Mouse (Mus musculus) MEL (cell line): ENCODE results near the gene Parp4. TPM values are rescaled to one million over a fixed set of nuclear protein-coding genes. Genes with fewer than 3 reads are reported as not detected.

Source experiments
- DNase-seq: peaks from one replicate; pipeline ENCODE4 v3.0.0; 2011; ENCODE audit warnings: low read depth, low spot score
- H3K27ac ChIP-seq: 2 replicates; pipeline ENCODE4 v1.5.1; 2012; ENCODE audit warnings: low read depth, mild to moderate bottlenecking, control low read depth, low read length, moderate library complexity; ENCODE audit not compliant: control insufficient read depth
- H3K27me3 ChIP-seq, 2 experiments: fragments of 150-350 bp in 1 of 2; sonication (generic) in 1 of 2; 2 replicates each; pipeline ENCODE4 v1.6.1; 2012; ENCODE audit warnings: low read length in 2 of 2, mild to moderate bottlenecking in 2 of 2, improper control_type of control experiment in 1 of 2, moderate library complexity in 1 of 2; ENCODE audit not compliant: insufficient read depth in 2 of 2, control insufficient read depth in 1 of 2
- H3K36me3 ChIP-seq, 2 experiments: 2 replicates each; pipeline ENCODE4 v1.6.1; 2012 to 2014; ENCODE audit warnings: low read length in 2 of 2, improper control_type of control experiment in 1 of 2, inconsistent platforms in 1 of 2, mild to moderate bottlenecking in 1 of 2; ENCODE audit not compliant: insufficient read depth in 2 of 2, control insufficient read depth in 1 of 2
- H3K4me1 ChIP-seq, 2 experiments: fragments of 150-350 bp in 1 of 2; sonication (generic) in 1 of 2; 2 replicates each; pipeline ENCODE4 v1.6.1; 2012; ENCODE audit warnings: low read length in 2 of 2, improper control_type of control experiment in 1 of 2, mild to moderate bottlenecking in 1 of 2; ENCODE audit not compliant: insufficient read depth in 2 of 2, control insufficient read depth in 1 of 2
- H3K4me3 ChIP-seq, 2 experiments: fragments of 150-350 bp in 1 of 2; sonication (generic) in 1 of 2; 2 replicates each; pipeline ENCODE4 v1.5.1; 2012; ENCODE audit warnings: low read depth in 2 of 2, low read length in 2 of 2, mild to moderate bottlenecking in 2 of 2, moderate library complexity in 2 of 2, control low read depth in 1 of 2, improper control_type of control experiment in 1 of 2; ENCODE audit not compliant: control insufficient read depth in 1 of 2, insufficient read depth in 1 of 2
- H3K79me2 ChIP-seq: 2 replicates; pipeline ENCODE4 v1.6.1; 2012; ENCODE audit warnings: mild to moderate bottlenecking, low read length, moderate library complexity; ENCODE audit not compliant: control insufficient read depth, poor library complexity, insufficient read depth
- H3K9ac ChIP-seq: 2 replicates; pipeline ENCODE4 v1.6.1; 2012; ENCODE audit warnings: low read depth, mild to moderate bottlenecking, control low read depth, low read length, moderate library complexity; ENCODE audit not compliant: control insufficient read depth, poor library complexity, severe bottlenecking
- H3K9me3 ChIP-seq: fragments of 150-350 bp; sonication (generic); replicated peaks from 2 replicates; pipeline ENCODE4 v1.6.1; 2012; ENCODE audit warnings: mild to moderate bottlenecking, low read length, improper control_type of control experiment, moderate library complexity; ENCODE audit not compliant: insufficient read depth
- ELF1 ChIP-seq: IDR thresholded peaks from 2 replicates; pipeline ENCODE4 v1.6.1; 2014; ENCODE audit warnings: low read depth, mild to moderate bottlenecking, inconsistent platforms, low read length, improper control_type of control experiment, moderate library complexity
- EP300 ChIP-seq, 2 experiments: IDR thresholded peaks; 2 replicates each; pipeline ENCODE4 v1.6.1; 2011; ENCODE audit warnings: improper control_type of control experiment in 2 of 2, low read length in 2 of 2, low read depth in 1 of 2, mild to moderate bottlenecking in 1 of 2
- GATA1 ChIP-seq: IDR thresholded peaks from 2 replicates; pipeline ENCODE4 v1.6.1; 2011; ENCODE audit warnings: low read depth, low read length, improper control_type of control experiment
- JUND ChIP-seq: IDR thresholded peaks from 2 replicates; pipeline ENCODE4 v1.6.1; 2011; ENCODE audit warnings: low read depth, mild to moderate bottlenecking, improper control_type of control experiment, low read length
- KAT2A ChIP-seq: conservative IDR thresholded peaks from 2 replicates; pipeline ENCODE4 v1.6.1; 2012; ENCODE audit warnings: low read depth, low read length, improper control_type of control experiment, inconsistent platforms
- MXI1 ChIP-seq: IDR thresholded peaks from 2 replicates; pipeline ENCODE4 v1.6.1; 2011; ENCODE audit warnings: mild to moderate bottlenecking, low read depth, low read length, improper control_type of control experiment
- MYB ChIP-seq: IDR thresholded peaks from 2 replicates; pipeline ENCODE4 v1.6.1; 2011; ENCODE audit warnings: mild to moderate bottlenecking, low read depth, low read length, improper control_type of control experiment
- NELFE ChIP-seq: IDR thresholded peaks from 2 replicates; pipeline ENCODE4 v1.6.1; 2011; ENCODE audit warnings: low read depth, low read length, improper control_type of control experiment
- POLR2AphosphoS2 ChIP-seq: IDR thresholded peaks from 2 replicates; pipeline ENCODE4 v1.6.1; 2011; ENCODE audit warnings: low read length, improper control_type of control experiment
- POLR2AphosphoS5 ChIP-seq: IDR thresholded peaks from 2 replicates; pipeline ENCODE4 v1.6.1; 2012; ENCODE audit warnings: low read depth, borderline replicate concordance, mild to moderate bottlenecking, inconsistent platforms, low read length, moderate library complexity, mixed read lengths
- RCOR1 ChIP-seq: IDR thresholded peaks from 2 replicates; pipeline ENCODE4 v1.6.1; 2012; ENCODE audit warnings: low read depth, mild to moderate bottlenecking, inconsistent platforms, low read length, improper control_type of control experiment
- SIN3A ChIP-seq: IDR thresholded peaks from 2 replicates; pipeline ENCODE4 v1.6.1; 2012; ENCODE audit warnings: low read length, improper control_type of control experiment, inconsistent platforms
- TAL1 ChIP-seq: IDR thresholded peaks from 2 replicates; pipeline ENCODE4 v1.6.1; 2012; ENCODE audit warnings: mild to moderate bottlenecking, inconsistent platforms, low read length, moderate library complexity, mixed read lengths
- UBTF ChIP-seq: IDR thresholded peaks from 2 replicates; pipeline ENCODE4 v1.6.1; 2012; ENCODE audit warnings: low read depth, mild to moderate bottlenecking, inconsistent platforms, low read length, improper control_type of control experiment, moderate library complexity, borderline replicate concordance; ENCODE audit not compliant: insufficient read depth
- USF1 ChIP-seq: IDR thresholded peaks from 2 replicates; pipeline ENCODE4 v1.6.1; 2014; ENCODE audit warnings: low read depth, mild to moderate bottlenecking, inconsistent platforms, low read length, improper control_type of control experiment, moderate library complexity
- ZC3H11A ChIP-seq: IDR thresholded peaks from 2 replicates; pipeline ENCODE4 v1.6.1; 2012; ENCODE audit warnings: low read depth, mild to moderate bottlenecking, inconsistent platforms, low read length, improper control_type of control experiment
- ZKSCAN1 ChIP-seq: IDR thresholded peaks from 2 replicates; pipeline ENCODE4 v1.6.1; 2012; ENCODE audit warnings: low read depth, mild to moderate bottlenecking, inconsistent platforms, low read length, improper control_type of control experiment, moderate library complexity
- polyA plus RNA-seq, 2 experiments: library from polyadenylated mRNA; stranded (reverse) in 1 of 2; unstranded in 1 of 2; fragments of >175 nt in 1 of 2; fragments of >200 nt in 1 of 2; gene quantifications; 2 replicates each; pipeline versions ENCODE4 v1.2.1 to v1.2.4; 2012; ENCODE audit warnings: low replicate concordance in 2 of 2, low read depth in 1 of 2; ENCODE audit not compliant: insufficient read length in 2 of 2, insufficient read depth in 1 of 2, missing spikeins in 1 of 2
- total RNA-seq: library from RNA; depleted of rRNA; stranded (reverse); fragments of 300-350 nt; gene quantifications from 2 replicates; pipeline ENCODE4 v1.2.3, GENCODE M21; 2012

The Parp4 gene
- total and polyA plus RNA-seq, 3 experiments = 1.5 to 5.2 TPM; not detected in 1

GRCm38 (mm10) chr14:56669046-56669620 is 93.7 kb downstream of the Parp4 start:
- H3K9me3 ChIP-seq = no peaks in the 10 kb centered on the region
- no peak overlapping the region for H3K27ac ChIP-seq
- no peaks in the 10 kb centered on the region for H3K27me3 ChIP-seq
- peaks cover 4 to 17% of the 10 kb centered on the region in 2 experiments for H3K4me1 ChIP-seq
- H3K4me3 ChIP-seq = peak overlapping the region; percentile 95 to 96
- peak overlapping the region; percentile 93 for H3K9ac ChIP-seq
- H3K79me2 ChIP-seq = peaks cover 22% of the 10 kb centered on the region
- H3K36me3 ChIP-seq = peaks cover 12 to 17% of the 10 kb centered on the region in 2 experiments
- peak; percentile 60 for DNase-seq
- TF ChIP-seq MXI1 = peak; percentile 45; the same call in 1 of the 2 replicates
- no peak for TF ChIP-seq POLR2AphosphoS5
- peak; percentile 77 for TF ChIP-seq GATA1
- TF ChIP-seq POLR2AphosphoS2 = no peak
- no peak for TF ChIP-seq JUND
- peak; percentile 95 for TF ChIP-seq RCOR1
- TF ChIP-seq MYB = no peak
- TF ChIP-seq, all 39 proteins: peak for 3

- H3K4me1 ChIP-seq = no peaks in the 10 kb centered on the region
- TF ChIP-seq UBTF (no peak), EP300 (IDR thresholded peaks at IDR 0.05; ENCODE audit: low read depth in 1 of 2, low read length in 2 of 2) (no peak), ZC3H11A (no peak), NELFE (no peak), KAT2A (no peak), TAL1 (no peak), SIN3A (no peak), USF1 (no peak), ZKSCAN1 (no peak), GATA1 (no peak), ELF1 (no peak), MXI1 (no peak)
- TF ChIP-seq, all 39 proteins: peak for 0
- peaks cover 5 to 17% of the 10 kb centered on the region in 2 experiments for H3K36me3 ChIP-seq
- no peaks in the 10 kb centered on the region for H3K27me3 ChIP-seq
- no peaks in the 10 kb centered on the region for H3K9me3 ChIP-seq
- DNase-seq = no peak
- no peaks in the 10 kb centered on the region for H3K79me2 ChIP-seq
- H3K27ac ChIP-seq = no peak overlapping the region
- H3K9ac ChIP-seq = no peak overlapping the region
- H3K4me3 ChIP-seq = no peak overlapping the region
These were observed 110.0 kb downstream of the Parp4 start for GRCm38 (mm10) chr14:56685426-56685825.
